Mouse (Mus musculus) heart, adult 2 months (tissue): ENCODE measurements at regions not wholly inside any gene's neighbourhood (a gene's known extent, or its start where the extent isn't known, plus 50 kb on each side); places are given as distances from the start of the nearest gene placed in this dataset.

Experiments used
- CTCF ChIP-seq: fragments of 200-600 bp; IDR thresholded peaks from 2 replicates; pipeline ENCODE4 v1.8.1; 2022; ENCODE audit warnings: antibody characterized with exemption, mild to moderate bottlenecking, moderate library complexity
- POLR2A ChIP-seq: fragments of 200-500 bp; IDR thresholded peaks from 2 replicates; pipeline ENCODE4 v1.6.1; 2011; ENCODE audit warnings: mild to moderate bottlenecking, low read depth, low read length, control low read depth; ENCODE audit not compliant: insufficient read depth

DNA sequence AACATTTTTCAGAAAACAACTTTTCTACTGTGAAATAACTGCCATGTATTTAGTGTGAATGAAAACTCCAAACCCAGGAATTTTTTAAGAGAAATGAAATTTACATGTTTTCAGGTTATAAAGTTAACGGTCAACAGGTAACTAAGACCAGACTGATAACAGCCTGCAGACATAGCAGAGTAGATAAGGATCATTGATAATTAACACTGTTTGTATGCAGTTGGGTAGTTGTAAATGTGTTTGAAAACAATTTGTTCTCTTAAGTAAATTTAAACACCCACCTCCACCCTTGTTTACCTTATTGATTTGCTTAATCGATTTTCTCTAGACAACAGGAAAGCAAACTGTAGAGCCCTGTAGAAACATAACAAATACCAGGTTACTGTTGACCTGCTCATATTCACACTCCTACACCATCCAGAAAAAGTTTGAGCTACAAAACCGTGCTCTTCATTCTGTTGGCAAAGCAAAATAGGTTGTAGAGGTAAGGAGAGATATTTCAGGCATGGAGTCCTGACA, 65.4 kb downstream of the Bmp2 start:
- TF ChIP-seq POLR2A, result no peak
- TF ChIP-seq CTCF, result no peak
